ENCODE assay signal across 10 mouse cellular contexts in genomic region chr4:136053843-136054242, GRCm38 (mm10). TPM values are rescaled to one million over a fixed set of nuclear protein-coding genes. Genes with fewer than 3 reads are reported as not detected.
DNase-seq lines count a peak whose midpoint lies in the region; ATAC-seq and TF ChIP-seq lines count a peak whose summit lies in the region.
"Had no signal": no experiment of that assay in that cellular context is flagged by ENCODE, and none has a peak within 500 bp of the region (broad histone marks: within the 10 kb centered on the region; RNA-seq: fewer than 3 reads in every experiment).

No protein-coding gene starts in this region.

- no peak overlapping the region for H3K4me3 ChIP-seq in gastrocnemius, adult 2 months
- H3K4me3 ChIP-seq in neural tube, embryonic 11.5 days (ENCODE audit: low read depth, low read length): no peak overlapping the region
- H3K4me3 ChIP-seq in liver, embryonic 11.5 days (ENCODE audit: low read depth, low read length): no peak overlapping the region
- no peak overlapping the region for H3K4me3 ChIP-seq in stomach, postnatal 0 days (ENCODE audit: low read depth, low read length)

- WGBS in neural tube, embryonic 11.5 days: 85% methylated on average over 5 of the region's 5 CpGs
- WGBS in liver, embryonic 11.5 days: 63% methylated on average over 5 of the region's 5 CpGs
- 73% methylated on average over 5 of the region's 5 CpGs for WGBS in stomach, postnatal 0 days

- peak; percentile 34 for TF ChIP-seq CTCF in gastrocnemius, adult 2 months (IDR thresholded peaks at IDR 0.05)
- peak; percentile 59 for TF ChIP-seq CTCF in stomach, postnatal 0 days (IDR thresholded peaks at IDR 0.05; ENCODE audit: low read depth)

- no peaks in the 10 kb centered on the region for H3K27me3 ChIP-seq in neural tube, embryonic 11.5 days (ENCODE audit: control insufficient read depth, insufficient read depth, low read length)
- no peaks in the 10 kb centered on the region for H3K27me3 ChIP-seq in liver, embryonic 11.5 days (replicated peaks; ENCODE audit: control insufficient read depth, insufficient read depth, low read length)
- no peaks in the 10 kb centered on the region for H3K27me3 ChIP-seq in stomach, postnatal 0 days (ENCODE audit: control insufficient read depth, insufficient read depth, low read length)
- H3K27me3 ChIP-seq: embryonic facial prominence, embryonic 13.5 days; heart, embryonic 15.5 days had no signal

- peak overlapping the region; percentile 91; the same call in 1 of the 2 replicates for H3K27ac ChIP-seq in gastrocnemius, adult 2 months
- H3K27ac ChIP-seq in neural tube, embryonic 11.5 days (ENCODE audit: low read depth, low read length): no peak overlapping the region
- no peak overlapping the region for H3K27ac ChIP-seq in liver, embryonic 11.5 days (ENCODE audit: low read depth, low read length)
- no peak overlapping the region for H3K27ac ChIP-seq in stomach, postnatal 0 days (replicated peaks)

- peak; percentile 7; the same call in 1 of the 2 replicates for ATAC-seq in neural tube, embryonic 11.5 days (ENCODE audit: insufficient read depth, low FRiP score, low TSS enrichment)
- ATAC-seq in liver, embryonic 11.5 days (replicated peaks; ENCODE audit: low FRiP score): no peak
- ATAC-seq in stomach, postnatal 0 days (ENCODE audit: low FRiP score, low TSS enrichment): no peak

- TF ChIP-seq EP300 in stomach, postnatal 0 days (optimal IDR thresholded peaks at IDR 0.05): no peak

- H3K36me3 ChIP-seq in neural tube, embryonic 11.5 days (ENCODE audit: control insufficient read depth, insufficient read depth, low read length): peaks cover 13% of the 10 kb centered on the region
- peaks cover 31% of the 10 kb centered on the region for H3K36me3 ChIP-seq in liver, embryonic 11.5 days (ENCODE audit: control insufficient read depth, insufficient read depth, low read length)
- peaks cover 12% of the 10 kb centered on the region; the same call in 1 of the 2 replicates for H3K36me3 ChIP-seq in stomach, postnatal 0 days (ENCODE audit: control insufficient read depth, insufficient read depth, low read length)

- H3K4me2 ChIP-seq in neural tube, embryonic 11.5 days (ENCODE audit: low read depth): no peak overlapping the region
- H3K4me2 ChIP-seq in liver, embryonic 11.5 days: peak overlapping the region; percentile 37; the same call in 1 of the 2 replicates
- no peak overlapping the region for H3K4me2 ChIP-seq in stomach, postnatal 0 days (replicated peaks; ENCODE audit: low read depth)

- H3K4me1 ChIP-seq in neural tube, embryonic 11.5 days (ENCODE audit: control insufficient read depth, insufficient read depth, low read length): peaks cover 11% of the 10 kb centered on the region
- peaks cover 15% of the 10 kb centered on the region for H3K4me1 ChIP-seq in liver, embryonic 11.5 days (replicated peaks; ENCODE audit: control insufficient read depth, insufficient read depth, low read length)
- H3K4me1 ChIP-seq in stomach, postnatal 0 days (replicated peaks; ENCODE audit: control insufficient read depth, insufficient read depth): no peaks in the 10 kb centered on the region

- H3K9ac ChIP-seq in neural tube, embryonic 11.5 days (ENCODE audit: low read length): no peak overlapping the region
- H3K9ac ChIP-seq in liver, embryonic 11.5 days (ENCODE audit: low read depth, low read length): no peak overlapping the region
- H3K9ac ChIP-seq in stomach, postnatal 0 days (ENCODE audit: low read length): no peak overlapping the region
- H3K9ac ChIP-seq: heart, embryonic 15.5 days had no signal

- no peak for DNase-seq in gastrocnemius, adult 2 months
- DNase-seq in gastrocnemius, adult 18-20 months (ENCODE audit: low spot score): no peak
- no peak for DNase-seq in neural tube, embryonic 11.5 days (ENCODE audit: low spot score)
- no peak for DNase-seq in neural tube, embryonic 10.5 days (ENCODE audit: extremely low spot score, low spot score)
- no peak for DNase-seq in liver, embryonic 11.5 days (ENCODE audit: low spot score)
- no peak for DNase-seq in stomach, postnatal 0 days (ENCODE audit: low spot score)
- DNase-seq in gastrocnemius, postnatal 4 days (ENCODE audit: low spot score in 2 of 2): no peak
- no peak for DNase-seq in kidney, adult 11 months

- no peaks in the 10 kb centered on the region for H3K9me3 ChIP-seq in neural tube, embryonic 11.5 days (ENCODE audit: control insufficient read depth, low read length)
- no peaks in the 10 kb centered on the region for H3K9me3 ChIP-seq in liver, embryonic 11.5 days (ENCODE audit: control insufficient read depth, low read length)
- H3K9me3 ChIP-seq in stomach, postnatal 0 days (ENCODE audit: control insufficient read depth, low read length): no peaks in the 10 kb centered on the region
- H3K9me3 ChIP-seq: embryonic facial prominence, embryonic 13.5 days; heart, embryonic 15.5 days had no signal

- intact Hi-C loops in gastrocnemius, adult 2 months (cut with DNase I): loop anchor here (2.0 kb wide), 1 partner anchor 67 kb away; the partner anchor contains the start of gene Pithd1

RNA-seq across cellular contexts. Expression of gene Rpl11, which starts 0.6 kb away (rescaled TPM):
- total RNA-seq in gastrocnemius, adult 2 months (2021): 100 to 1,000 TPM; 215 to 256 TPM
- 100 to 1,000 TPM; 249 to 252 TPM for total RNA-seq in gastrocnemius, adult 18-20 months (2021)
- 410 and 416 TPM in 2 replicates for polyA plus RNA-seq in neural tube, embryonic 11.5 days (2014; fragmentation: Nextera tagmentation; extraction: Ambion mirVana)
- 567 and 611 TPM in 2 replicates for polyA plus RNA-seq in liver, embryonic 11.5 days (2014; fragmentation: Nextera tagmentation; extraction: Ambion mirVana)
- polyA plus RNA-seq in stomach, postnatal 0 days (2015; fragmentation: Nextera tagmentation; extraction: Ambion mirVana): 369 and 402 TPM in 2 replicates
- total RNA-seq in gastrocnemius, postnatal 4 days (2021): 100 to 1,000 TPM; 466 to 495 TPM

RNA-seq across cellular contexts. Expression of gene Eloa, which starts 32.3 kb away (rescaled TPM):
- total RNA-seq in gastrocnemius, adult 2 months (2021): 10 to 100 TPM; 58.9 to 63.4 TPM
- 10 to 100 TPM; 62.0 to 62.3 TPM for total RNA-seq in gastrocnemius, adult 18-20 months (2021)
- polyA plus RNA-seq in neural tube, embryonic 11.5 days (2014; fragmentation: Nextera tagmentation; extraction: Ambion mirVana): 44.3 and 45.2 TPM in 2 replicates
- 48.6 and 51.6 TPM in 2 replicates for polyA plus RNA-seq in liver, embryonic 11.5 days (2014; fragmentation: Nextera tagmentation; extraction: Ambion mirVana)
- 21.5 and 22.9 TPM in 2 replicates for polyA plus RNA-seq in stomach, postnatal 0 days (2015; fragmentation: Nextera tagmentation; extraction: Ambion mirVana)
- 10 to 100 TPM; 43.9 to 45.9 TPM for total RNA-seq in gastrocnemius, postnatal 4 days (2021)
